Mouse (Mus musculus) lung, postnatal 36 days (tissue): ENCODE measurements around the gene Ncor2.
"Not testable (repeated sequence)": the region's sequence is repeated elsewhere in the genome, so short reads cannot be mapped to it uniquely, and the experiment has no call there.

Experiments
- DNase-seq: peaks from one replicate; pipeline ENCODE4 v3.0.0; 2022; ENCODE audit warnings: mixed read lengths

Ncor2 gene

GRCm38 (mm10) chr5:125179007-125179734 is at the start of gene Ncor2:
Ncor2 (minus strand) TSS chr5:125179219.
- peak; percentile 85 for DNase-seq

GRCm38 (mm10) chr5:125227699-125228098 is 48.7 kb upstream of the Ncor2 start:
- no peak for DNase-seq

- peak; percentile 70 for DNase-seq
Measured at GRCm38 (mm10) chr5:125226229-125226634, 47.2 kb upstream of the Ncor2 start.

- no peak for DNase-seq
Measured at GRCm38 (mm10) chr5:125224925-125225324, 45.9 kb upstream of the Ncor2 start.

- DNase-seq, result no peak
Measured at GRCm38 (mm10) chr5:125223961-125224360, 44.9 kb upstream of the Ncor2 start.

- no peak for DNase-seq
Measured at GRCm38 (mm10) chr5:125222706-125223105, 43.7 kb upstream of the Ncor2 start.

- peak; percentile 20 for DNase-seq
Measured at GRCm38 (mm10) chr5:125221868-125222267, 42.8 kb upstream of the Ncor2 start.

GRCm38 (mm10) chr5:125217426-125218170 is 38.6 kb upstream of the Ncor2 start:
- DNase-seq, result no peak

GRCm38 (mm10) chr5:125215930-125216459 is 37.0 kb upstream of the Ncor2 start:
- DNase-seq, result no peak

- no peak for DNase-seq
Measured at GRCm38 (mm10) chr5:125215346-125215929, 36.4 kb upstream of the Ncor2 start.

GRCm38 (mm10) chr5:125214064-125214463 is 35.0 kb upstream of the Ncor2 start:
- no peak for DNase-seq

- DNase-seq, result not testable (repeated sequence)
Measured at GRCm38 (mm10) chr5:125204910-125205309, 25.9 kb upstream of the Ncor2 start.

- no peak for DNase-seq
Measured at GRCm38 (mm10) chr5:125204199-125204815, 25.3 kb upstream of the Ncor2 start.

- DNase-seq, result no peak
Measured at GRCm38 (mm10) chr5:125203759-125204158, 24.7 kb upstream of the Ncor2 start.

GRCm38 (mm10) chr5:125203099-125203498 is 24.1 kb upstream of the Ncor2 start:
- no peak for DNase-seq

- DNase-seq, result no peak
Measured at GRCm38 (mm10) chr5:125202100-125202499, 23.1 kb upstream of the Ncor2 start.

- DNase-seq, result no peak
Measured at GRCm38 (mm10) chr5:125199086-125199485, 20.1 kb upstream of the Ncor2 start.

GRCm38 (mm10) chr5:125197325-125197724 is 18.3 kb upstream of the Ncor2 start:
- not testable (repeated sequence) for DNase-seq

GRCm38 (mm10) chr5:125196054-125196453 is 17.0 kb upstream of the Ncor2 start:
- DNase-seq, result no peak

GRCm38 (mm10) chr5:125195142-125195541 is 16.1 kb upstream of the Ncor2 start:
- DNase-seq, result no peak

- no peak for DNase-seq
Measured at GRCm38 (mm10) chr5:125193478-125194439, 14.7 kb upstream of the Ncor2 start.

GRCm38 (mm10) chr5:125191608-125192007 is 12.6 kb upstream of the Ncor2 start:
- no peak for DNase-seq
